Mouse (Mus musculus) inflammation-experienced regulatory T-cells, adult 6 months (primary cell): ENCODE measurements at regions not wholly inside any gene's neighbourhood (a gene's known extent, or its start where the extent isn't known, plus 50 kb on each side); places are given as distances from the start of the nearest gene placed in this dataset.
"Not testable (repeated sequence)": the region's sequence is repeated elsewhere in the genome, so short reads cannot be mapped to it uniquely, and the experiment has no call there.

Experiments used
- ATAC-seq: one replicate; pipeline ENCODE4 v1.8.0; 2017

DNA sequence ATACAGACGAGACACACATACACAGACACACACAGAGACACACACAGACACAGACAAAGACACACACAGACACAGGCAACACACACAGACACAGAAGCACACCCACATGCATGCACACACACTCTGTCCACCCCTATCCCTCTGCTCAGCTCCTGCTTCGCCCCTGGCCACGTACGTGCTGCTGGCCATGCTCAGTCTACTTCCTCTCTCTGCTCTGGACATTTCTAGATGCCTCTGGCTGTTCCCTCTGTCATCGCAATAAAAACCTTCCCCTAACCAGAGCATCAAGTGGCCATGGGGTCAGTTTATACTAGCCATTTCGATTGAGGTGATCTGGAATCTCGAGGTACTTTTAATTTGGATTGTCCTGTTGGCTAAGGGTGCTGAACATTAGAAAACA, 118.9 kb upstream of the Slc38a2 start:
- no peak for ATAC-seq

DNA sequence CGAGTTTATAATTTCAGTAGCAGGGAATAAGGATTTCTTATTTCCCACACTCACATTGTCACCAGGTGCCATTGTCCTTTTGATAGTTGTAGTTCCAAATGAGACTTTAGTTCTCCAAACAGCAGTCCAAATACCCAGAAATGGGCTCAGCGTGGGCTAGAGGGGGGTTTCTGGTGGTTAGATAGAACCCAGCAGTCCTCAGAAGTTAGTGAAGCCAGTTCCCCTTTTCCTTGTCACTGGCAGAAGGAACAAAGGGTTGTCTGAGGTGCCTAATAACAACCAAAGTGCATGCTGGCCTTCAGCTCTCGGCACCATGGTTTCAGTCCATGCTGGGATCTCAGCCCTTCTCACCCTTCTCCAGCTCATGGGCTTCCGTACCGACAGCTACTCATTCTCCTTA, 118.1 kb upstream of the Slc38a2 start:
- no peak for ATAC-seq

DNA sequence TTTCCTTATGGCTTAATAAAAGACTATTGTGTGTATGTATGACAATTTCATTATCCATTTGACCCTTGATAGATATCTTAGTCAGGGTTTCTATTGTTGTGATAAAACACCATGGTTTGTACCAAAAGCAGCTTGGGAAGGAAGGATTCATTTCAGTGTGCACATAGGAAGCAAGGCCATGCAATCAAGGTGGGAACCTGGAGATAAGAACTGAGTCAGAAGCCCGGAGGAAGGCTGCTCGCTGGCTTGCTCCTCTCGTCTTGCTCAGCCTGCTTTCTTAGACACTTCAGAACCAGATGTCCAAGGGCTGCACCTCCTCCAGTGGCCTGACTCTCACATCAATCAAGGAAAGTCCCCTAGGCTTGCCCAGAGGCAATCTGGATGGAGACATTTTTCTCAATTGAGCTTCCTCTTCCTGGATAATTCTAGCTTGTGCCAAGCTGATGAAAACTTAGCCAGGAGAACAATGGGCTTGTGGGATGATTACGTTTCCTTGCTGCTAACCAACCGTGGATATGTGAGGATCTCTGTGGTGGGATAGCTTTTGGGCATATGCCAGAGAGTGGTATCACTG, 117.6 kb upstream of the Slc38a2 start:
- ATAC-seq, result no peak

- no peak for ATAC-seq
These were observed 113.9 kb upstream of the Slc38a2 start for GRCm38 (mm10) chr15:96813472-96813871.

DNA sequence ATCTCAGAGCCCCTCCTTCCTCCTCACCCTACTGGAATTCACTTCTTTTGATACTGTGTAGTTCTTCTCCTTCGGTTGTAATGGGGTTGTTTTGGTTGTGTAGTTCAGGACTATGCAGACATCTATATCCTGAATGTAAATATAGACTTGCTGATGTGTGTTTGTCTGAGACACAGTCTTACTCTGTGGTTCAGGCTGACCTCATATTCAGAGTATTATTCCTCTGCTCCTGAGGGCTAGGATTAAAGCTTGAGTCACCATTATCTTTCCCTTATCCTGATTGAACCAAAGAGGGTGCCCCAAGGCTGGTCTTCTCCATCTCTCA, 103.2 kb upstream of the Slc38a2 start:
- no peak for ATAC-seq

- ATAC-seq, result no peak
These were observed 102.7 kb upstream of the Slc38a2 start for GRCm38 (mm10) chr15:96802034-96802728.

DNA sequence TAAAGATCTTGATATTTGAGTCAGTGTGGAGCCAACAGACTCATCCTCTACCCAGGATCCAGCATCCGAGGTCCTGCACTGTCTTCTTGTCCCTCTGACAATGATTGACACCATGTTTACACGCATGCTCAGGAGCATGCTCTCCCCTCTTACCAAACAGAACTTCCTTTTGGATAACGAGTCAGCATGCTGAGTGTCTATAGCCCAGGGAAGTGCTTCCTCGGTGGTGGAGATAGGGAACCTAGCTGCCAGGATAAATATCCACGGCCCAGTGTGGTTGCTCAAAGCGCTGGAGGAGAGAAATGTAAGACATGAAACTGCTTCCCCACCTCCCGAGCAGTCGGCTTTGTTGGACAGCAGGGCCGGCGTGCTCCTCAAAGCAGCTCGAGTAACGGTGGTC, 99.7 kb upstream of the Slc38a2 start:
- no peak for ATAC-seq

- no peak for ATAC-seq
These were observed 98.2 kb upstream of the Slc38a2 start for GRCm38 (mm10) chr15:96797615-96798270.

DNA sequence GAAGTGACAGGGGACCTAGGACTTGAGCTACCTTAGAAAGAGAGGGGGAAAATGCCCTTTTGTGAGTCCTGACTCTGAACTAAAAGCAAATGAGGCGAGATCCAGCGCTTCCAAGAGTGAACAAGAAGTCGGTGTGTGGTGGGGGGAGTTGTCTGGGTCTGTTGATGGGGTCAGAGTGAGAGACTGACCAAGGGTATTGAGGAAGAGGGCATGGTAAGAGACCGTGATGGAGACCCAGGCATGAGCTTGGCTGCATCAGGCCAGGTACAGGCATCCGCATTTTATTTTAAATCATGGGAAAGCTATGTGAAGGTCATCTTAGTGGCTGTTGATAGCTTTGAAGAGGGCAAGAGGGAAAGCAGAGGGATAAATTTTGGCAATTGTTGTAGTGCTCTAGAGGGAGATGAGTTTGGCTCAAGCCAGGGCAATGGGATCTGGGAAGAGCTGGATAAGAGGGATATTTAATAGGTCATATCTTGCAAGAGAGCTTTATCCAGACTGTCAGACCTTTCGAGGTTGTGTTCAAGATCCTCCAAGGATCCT, 94.7 kb upstream of the Slc38a2 start:
- no peak for ATAC-seq

- ATAC-seq, result no peak
These were observed 93.7 kb upstream of the Slc38a2 start for GRCm38 (mm10) chr15:96793251-96793650.

GRCm38 (mm10) chr15:96791306-96791705, 91.8 kb upstream of the Slc38a2 start:
- no peak for ATAC-seq

DNA sequence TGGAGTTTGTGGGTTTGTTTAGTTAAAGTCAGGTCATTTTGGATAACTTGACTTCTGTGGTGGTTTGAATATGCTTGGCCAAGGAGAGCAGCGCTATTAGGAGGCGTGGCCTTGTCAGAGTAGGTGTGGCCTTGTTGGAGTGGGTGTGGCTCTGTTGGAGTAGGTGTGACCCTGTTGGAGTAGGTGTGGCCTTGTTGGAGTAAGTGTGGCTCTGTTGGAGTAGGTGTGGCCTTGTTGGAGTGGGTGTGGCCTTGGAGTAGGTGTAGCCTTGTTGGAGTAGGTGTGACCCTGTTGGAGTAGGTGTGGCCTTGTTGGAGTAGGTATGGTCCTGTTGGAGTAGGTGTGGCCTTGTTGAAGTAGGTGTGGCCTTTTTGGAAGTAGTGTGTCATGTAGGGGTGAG, 88.4 kb upstream of the Slc38a2 start:
- not testable (repeated sequence) for ATAC-seq

DNA sequence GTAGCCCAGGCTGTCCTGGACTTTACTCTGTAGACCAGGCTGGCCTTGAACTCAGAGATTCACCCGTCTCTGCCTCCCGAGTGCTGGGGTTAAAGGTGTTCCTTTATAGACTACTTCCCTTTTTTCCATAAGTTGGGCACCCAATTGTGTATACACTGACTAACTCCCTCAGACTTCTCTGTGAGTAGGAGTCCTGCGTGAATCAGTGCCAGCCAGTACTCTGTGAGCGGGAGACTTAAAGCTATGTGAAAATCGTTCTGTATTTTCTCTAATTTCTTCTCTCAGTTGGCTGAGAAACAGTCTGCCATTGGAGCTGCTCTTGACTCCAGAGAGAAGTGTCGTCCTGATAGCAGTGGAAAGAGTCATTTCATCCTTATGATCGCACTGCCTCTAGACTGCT, 85.0 kb upstream of the Slc38a2 start:
- no peak for ATAC-seq

DNA sequence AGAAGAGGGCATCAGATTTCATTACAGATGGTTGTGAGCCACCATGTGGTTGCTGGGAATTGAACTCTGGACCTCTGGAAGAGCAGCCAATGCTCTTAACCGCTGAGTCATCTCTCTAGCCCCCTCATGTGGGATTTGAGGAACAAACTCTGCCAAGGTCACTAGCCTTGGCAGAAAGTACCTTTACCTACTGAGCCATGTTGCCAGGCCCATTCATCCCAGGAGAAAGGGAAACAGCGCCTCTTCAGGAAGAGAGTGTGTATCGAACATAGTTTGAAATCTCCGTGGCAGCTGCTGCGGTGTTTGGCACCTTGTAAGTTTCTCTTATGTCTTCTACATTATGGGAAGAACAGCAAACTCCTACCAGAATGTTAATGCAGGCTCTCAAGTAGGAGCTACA, 82.0 kb upstream of the Slc38a2 start:
- no peak for ATAC-seq

GRCm38 (mm10) chr15:96780606-96781005, 81.1 kb upstream of the Slc38a2 start:
- ATAC-seq, result no peak

GRCm38 (mm10) chr15:96779358-96779757, 79.8 kb upstream of the Slc38a2 start:
- no peak for ATAC-seq

DNA sequence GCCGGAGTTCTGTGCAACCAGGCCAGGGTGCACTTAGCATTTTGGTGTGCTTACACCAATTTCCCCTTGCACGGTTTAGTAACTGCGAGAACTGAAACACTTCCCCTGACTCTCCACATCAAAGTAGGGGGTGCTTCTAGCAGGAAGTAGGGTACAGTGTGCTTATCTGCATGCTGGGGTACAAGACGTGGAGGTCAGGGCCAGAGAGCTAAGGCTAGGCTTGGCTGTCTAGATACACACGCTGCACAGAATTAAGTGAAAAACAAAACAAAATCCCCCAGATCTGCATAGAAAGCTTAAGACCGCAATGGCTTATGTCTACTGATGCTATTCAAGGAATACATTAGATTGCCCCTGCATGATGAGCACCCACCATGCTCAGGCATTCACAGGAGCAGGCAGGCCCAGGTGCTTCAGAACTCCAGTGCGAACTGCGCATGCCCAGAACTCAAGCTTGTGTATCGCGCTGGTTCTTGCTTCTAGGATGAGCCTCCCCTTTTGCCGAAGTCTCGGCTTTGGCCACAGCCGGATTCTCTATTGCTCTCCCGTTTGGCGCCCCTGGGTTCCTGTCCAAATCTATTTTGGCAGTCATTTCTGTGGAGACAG, 78.9 kb upstream of the Slc38a2 start:
- peak; percentile 87 for ATAC-seq

- ATAC-seq, result no peak
These were observed 77.0 kb upstream of the Slc38a2 start for GRCm38 (mm10) chr15:96776476-96777075.

DNA sequence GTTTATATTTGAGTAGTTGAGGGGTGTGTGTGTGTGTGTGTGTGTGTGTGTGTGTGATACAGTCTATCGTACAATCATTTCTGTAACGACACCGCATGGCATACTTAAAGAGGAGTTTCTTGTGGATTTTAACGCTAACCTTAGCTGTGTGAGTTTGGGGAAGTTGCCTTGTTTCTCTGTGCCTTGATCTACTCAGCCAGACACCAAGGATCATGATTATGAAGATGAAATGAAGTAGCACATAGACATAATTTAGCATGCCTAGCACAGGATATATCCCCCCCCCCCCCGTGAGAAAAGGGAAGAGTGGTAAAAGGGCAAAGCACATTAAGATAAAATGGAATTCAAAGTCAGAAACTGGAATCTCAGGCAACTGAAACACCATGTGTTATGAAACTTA, 75.6 kb upstream of the Slc38a2 start:
- ATAC-seq, result no peak

DNA sequence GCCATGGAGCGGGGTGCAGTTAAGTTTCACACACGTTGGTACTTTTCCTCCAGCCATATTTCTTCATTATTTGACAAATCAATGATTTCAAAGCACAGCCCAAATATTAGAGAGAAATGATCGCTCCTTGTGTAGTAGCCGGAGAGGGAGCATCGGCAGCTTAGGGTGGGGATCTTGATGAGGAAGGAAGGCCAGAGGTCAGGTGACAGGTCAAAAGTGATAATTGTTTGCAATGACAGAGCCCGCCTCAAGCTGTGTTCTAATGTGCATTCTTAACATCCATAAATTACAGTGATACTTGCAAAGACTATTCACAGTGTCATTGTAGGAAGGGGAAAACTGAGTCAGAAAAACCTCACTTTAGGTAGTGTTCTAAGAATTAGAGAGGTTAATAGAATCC, 75.1 kb upstream of the Slc38a2 start:
- ATAC-seq, result no peak

DNA sequence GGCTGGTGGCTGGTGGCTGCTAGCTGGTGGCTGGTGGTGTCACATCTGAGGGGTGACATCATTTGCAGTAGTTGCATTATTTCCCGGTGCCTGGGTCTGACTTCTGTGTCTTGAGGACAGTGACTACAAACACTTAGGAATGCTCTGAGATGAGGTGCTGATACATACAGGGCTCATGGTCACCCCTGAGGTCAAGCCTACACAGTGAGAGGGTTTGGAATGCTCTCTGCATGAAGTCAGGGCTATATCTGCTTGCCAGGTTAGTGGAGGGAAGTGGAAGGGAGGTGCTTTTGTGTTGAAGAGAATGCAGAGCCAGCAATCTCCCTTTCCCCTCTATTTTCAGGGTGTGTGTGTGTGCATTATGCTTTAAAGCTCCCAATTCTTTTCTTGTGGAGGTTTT, 74.1 kb upstream of the Slc38a2 start:
- ATAC-seq, result no peak

- ATAC-seq, result no peak
These were observed 73.2 kb upstream of the Slc38a2 start for GRCm38 (mm10) chr15:96772701-96773100.

GRCm38 (mm10) chr15:96770786-96771185, 71.3 kb upstream of the Slc38a2 start:
- ATAC-seq, result peak; percentile 58
